Mouse (Mus musculus) kidney, postnatal 36 days (tissue): Measurements from ENCODE around the gene Slc46a1.

Source experiments
- DNase-seq, 2 experiments: peaks; one replicate each; pipeline ENCODE4 v3.0.0; 2021 to 2022; ENCODE audit warnings: mixed read lengths in 2 of 2

Gene Slc46a1

DNA sequence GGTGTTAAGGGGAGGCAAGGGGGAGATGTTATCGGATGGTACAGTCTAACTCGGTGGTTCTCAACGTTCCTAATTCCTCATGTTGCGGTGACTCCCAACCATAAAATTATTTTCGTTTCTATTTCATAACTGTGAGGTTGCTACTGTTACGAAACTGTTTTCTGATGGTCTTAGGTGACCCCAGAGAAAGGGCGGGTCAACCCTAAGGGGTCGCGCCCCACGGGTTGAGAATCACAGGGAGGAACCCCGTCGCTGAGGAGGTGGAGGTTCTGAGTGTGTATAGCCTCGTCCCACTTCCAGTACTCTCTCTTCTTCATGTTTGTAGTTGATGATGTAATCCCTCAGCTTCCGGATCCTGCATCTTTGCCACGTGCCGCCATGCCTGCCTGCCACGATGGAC lies 6.8 kb upstream of the Slc46a1 start:
- no peak for DNase-seq

DNA sequence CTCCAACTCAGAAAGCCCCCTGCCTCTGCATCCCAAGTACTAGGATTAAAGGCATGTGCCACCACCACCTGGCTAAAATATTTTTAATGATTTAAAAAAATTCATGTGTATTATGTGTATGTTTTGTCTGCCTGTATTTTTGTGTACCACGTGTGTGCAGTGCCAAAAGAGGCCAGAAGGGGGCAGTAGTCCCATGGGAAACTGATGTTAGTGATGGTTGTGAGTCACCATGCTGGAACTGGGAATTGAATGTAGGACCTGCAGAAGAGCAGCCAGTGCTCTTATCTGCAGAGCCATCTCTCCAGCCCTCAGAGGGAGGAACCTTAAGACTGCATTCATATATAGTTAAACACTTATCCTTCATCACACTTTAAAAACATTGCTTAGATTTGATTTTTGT lies 3.6 kb upstream of the Slc46a1 start:
- DNase-seq, result no peak

DNA sequence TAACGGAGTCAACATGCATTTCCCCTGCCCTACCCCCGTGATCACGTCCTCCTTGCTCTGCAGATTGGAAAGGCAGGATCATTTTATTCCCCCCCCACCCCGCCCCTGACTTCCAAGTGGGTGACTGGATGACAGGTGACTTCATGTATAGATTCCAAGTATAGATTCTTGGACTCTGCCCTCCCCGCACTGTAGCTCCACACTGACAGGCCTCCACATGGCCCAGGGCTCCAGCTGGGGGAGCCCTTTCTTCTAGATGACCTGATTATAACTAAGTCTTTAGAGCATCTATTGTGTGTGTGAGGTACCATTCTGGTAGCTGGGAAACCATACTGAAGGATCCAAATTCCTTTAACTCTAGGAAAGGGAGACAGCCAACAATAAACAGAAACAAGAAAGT lies 2.8 kb upstream of the Slc46a1 start:
- DNase-seq, result no peak

GRCm38 (mm10) chr11:78463286-78464036 lies 2.0 kb upstream of the Slc46a1 start:
- no peak for DNase-seq

GRCm38 (mm10) chr11:78465116-78465515 lies 381 bp upstream of the Slc46a1 start:
- no peak for DNase-seq

DNA sequence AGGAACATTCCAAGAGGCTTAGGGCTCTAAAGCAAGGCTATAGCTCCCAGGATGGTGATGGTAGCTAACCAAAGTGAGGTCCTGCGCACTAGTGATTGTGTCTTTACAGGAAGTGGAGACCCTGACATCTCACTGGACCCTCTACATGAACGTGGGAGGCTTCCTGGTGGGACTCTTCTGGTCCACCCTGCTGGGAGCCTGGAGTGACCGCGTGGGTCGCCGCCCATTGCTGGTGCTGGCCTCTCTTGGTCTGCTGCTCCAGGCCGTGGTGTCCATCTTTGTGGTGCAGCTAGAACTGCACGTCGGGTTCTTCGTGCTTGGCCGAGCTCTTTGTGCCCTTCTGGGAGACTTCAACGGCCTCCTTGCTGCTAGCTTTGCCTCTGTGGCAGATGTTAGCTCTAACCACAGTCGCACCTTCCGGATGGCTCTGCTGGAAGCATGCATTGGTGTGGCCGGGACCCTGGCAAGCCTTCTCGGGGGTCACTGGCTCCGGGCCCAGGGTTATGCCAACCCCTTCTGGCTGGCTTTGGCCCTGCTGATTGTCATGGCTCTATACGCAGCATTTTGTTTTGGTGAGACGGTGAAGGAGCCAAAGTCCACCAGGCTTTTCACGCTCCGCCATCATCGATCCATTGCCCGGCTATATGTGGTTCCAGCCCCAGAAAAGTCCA lies 880 bp downstream of the Slc46a1 start:
- DNase-seq, result peak in 1 of 2 experiments; percentile 18

DNA sequence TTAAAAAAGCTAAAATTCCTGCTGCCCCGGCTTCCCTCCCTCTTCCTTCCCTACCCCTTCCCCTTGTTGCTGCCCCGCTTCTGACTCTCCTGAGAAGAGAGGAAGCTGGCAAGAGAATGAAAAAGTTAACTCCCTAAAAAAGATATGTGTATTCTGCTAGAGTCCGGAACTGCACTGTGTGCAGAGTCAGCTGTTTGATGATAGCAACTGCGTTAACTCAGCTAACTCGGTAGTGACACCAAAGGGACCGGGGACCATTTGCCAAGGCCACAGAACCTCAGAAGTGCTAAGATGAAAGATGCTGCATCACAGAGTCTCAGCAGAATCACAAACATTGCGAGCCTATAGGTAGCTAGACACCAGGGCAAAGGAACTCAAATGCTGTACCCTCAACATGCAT lies 2.0 kb downstream of the Slc46a1 start:
- DNase-seq, result no peak

DNA sequence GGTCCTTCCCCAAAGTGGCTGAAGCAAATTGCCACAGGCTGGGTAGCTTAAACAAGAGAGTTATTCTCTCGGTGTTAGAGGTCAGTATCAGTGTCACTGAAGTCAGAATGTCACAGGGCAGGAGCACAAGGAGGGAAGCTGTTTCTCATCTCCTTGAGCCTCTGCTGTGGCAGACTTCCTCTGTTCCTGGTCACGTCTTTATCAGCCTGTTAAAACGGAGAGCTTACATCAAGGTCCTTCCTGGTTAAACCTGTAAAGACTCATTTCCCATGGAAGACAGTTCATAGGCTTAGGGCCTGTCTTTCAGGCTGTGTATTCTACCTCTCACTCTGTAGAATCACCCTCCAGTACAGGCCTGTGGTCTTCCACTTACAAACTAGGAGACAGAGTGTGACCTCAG lies 2.4 kb downstream of the Slc46a1 start:
- no peak for DNase-seq

DNA sequence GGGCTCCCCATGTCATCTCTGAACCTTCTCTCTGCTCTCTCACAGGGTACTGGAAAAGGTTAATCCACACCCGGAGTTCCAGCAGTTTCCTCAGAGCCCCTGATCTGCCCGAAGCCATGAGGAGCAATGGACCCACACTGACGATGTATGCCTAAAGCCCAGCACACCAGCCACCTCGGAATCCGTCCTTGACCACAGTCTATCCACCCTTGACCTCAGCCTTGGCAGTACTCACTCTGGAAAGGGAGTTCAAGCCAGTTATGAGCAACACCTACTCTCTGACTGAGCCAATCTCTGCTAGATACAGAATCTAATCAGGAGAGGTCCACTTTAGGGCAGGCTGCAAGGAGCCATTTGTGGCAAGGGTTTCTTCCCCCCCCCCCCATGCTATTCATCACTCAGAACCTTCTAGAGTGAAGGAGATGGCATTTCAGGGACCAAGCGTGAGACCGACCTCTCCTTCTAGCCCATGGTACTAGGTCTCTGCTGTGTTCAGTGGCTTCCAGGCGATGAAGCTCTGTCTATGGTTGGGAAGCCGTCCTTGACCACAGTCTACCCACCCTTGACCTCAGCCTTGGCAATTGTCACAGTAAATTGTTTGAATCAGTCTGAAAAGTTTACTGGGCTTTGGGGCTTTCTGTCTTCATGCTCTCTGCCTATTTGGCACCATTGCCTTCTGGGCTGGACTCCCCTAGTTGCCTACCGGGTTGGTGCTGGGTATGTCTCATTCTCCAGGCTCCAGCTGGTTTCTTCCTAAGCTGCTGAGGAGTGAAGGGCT lies 6.0 kb downstream of the Slc46a1 start:
- DNase-seq, result no peak

GRCm38 (mm10) chr11:78475289-78475688 lies 9.8 kb downstream of the Slc46a1 start:
- no peak for DNase-seq

DNA sequence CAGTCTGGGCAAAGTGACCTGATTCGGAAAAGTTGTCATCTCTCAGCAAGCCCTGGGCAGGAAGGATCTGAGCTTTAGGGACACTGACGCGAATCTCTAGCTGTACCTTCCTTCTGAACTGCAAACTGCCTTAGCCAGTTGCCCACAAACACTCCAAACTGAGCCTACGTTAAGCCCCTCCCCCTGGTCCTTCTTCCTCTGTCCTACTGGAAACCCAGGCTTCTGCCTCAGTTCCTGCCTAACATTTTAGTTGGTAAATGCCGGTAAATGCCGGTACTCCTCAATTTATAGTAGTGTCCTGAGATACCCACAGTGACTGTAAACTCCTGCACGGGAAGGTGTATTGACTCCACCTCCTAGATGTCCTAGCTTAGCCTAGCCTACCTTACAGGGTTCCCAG lies 18.1 kb downstream of the Slc46a1 start:
- no peak for DNase-seq

DNA sequence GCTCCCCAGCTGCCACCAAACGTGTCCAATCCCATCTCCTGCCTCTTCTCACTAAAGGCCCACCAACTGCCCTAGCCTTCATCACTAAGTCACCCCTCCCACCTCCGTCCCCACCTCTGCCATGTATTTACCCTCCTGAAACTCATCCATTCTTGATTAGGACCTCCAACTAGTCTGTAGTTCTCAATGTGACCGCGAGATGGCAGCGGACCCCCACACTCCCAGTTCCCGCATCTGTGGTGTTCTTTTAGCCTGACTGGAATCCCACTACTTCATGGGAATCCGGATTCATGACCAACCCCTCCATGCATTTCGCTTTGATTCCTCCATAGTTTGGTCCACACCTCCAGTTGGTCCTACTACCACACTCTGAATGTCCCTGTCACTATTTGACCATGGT lies 22.7 kb downstream of the Slc46a1 start:
- DNase-seq, result peak; percentile 62 to 85

- DNase-seq, result peak in 1 of 2 experiments; percentile 61
These were observed 25.3 kb downstream of the Slc46a1 start for GRCm38 (mm10) chr11:78490781-78491241.

DNA sequence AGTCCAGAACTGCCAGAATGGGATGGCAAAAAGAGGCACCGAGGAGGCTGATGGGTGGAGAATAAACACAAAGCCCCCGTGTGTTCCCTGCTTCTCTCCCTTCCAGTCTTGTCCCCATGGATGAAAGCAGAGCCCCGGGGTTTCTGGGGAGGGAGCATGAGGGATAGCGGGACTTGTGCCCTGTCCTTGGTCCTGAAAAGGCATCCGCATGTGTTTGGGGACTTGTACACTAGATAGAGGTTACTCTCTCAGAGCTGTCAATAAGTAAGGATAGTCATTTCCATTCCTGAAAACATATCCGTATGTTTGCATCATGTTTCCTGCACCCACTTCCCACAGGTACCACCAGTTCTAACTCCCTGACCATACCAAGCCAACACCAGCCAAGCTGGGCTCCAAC lies 30.4 kb downstream of the Slc46a1 start:
- peak in 1 of 2 experiments; percentile 66 for DNase-seq

GRCm38 (mm10) chr11:78497071-78497541 lies 31.6 kb downstream of the Slc46a1 start:
- DNase-seq, result peak in 1 of 2 experiments; percentile 36

GRCm38 (mm10) chr11:78497544-78498522 lies 32.3 kb downstream of the Slc46a1 start, which contains the start of gene Sarm1:
Sarm1 (minus strand) TSS chr11:78497754.
- DNase-seq, result peak; percentile 93 to 97

DNA sequence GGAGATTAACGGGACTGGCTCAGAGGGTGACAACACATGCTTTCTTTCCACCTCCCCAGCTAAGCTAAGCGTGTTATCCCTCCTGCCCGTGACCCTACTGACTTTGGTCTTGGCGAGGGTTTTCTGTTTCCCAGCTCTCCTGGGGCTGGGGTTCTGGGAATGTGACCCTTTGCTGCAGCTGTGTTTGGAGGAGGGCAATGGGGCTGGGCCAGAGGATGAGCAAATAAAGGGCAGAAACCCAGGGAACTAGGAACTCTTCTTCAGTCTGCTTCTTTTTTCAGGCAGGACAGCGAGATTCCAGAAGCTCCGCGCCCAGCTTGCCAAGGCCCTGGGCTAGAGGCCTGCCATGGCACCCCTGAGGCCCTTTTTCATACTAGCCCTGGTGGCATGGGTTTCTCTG lies 33.5 kb downstream of the Slc46a1 start, which contains the start of gene Vtn:
Gene Vtn (plus strand): TSS at position 88 of the 400 bp plus-strand sequence.
- DNase-seq, result no peak

GRCm38 (mm10) chr11:78499543-78499942 lies 34.0 kb downstream of the Slc46a1 start:
- no peak for DNase-seq

- no peak for DNase-seq
These were observed 35.2 kb downstream of the Slc46a1 start for GRCm38 (mm10) chr11:78500623-78501202.

DNA sequence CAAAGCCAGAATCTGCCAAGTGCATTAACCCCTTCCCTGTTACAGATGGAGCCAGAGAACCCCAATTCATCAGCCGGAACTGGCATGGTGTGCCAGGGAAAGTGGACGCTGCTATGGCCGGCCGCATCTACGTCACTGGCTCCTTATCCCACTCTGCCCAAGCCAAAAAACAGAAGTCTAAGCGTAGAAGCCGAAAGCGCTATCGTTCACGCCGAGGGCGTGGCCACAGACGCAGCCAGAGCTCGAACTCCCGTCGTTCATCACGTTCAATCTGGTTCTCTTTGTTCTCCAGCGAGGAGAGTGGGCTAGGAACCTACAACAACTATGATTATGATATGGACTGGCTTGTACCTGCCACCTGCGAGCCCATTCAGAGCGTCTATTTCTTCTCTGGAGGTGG lies 36.0 kb downstream of the Slc46a1 start:
- no peak for DNase-seq

- no peak for DNase-seq
These were observed 37.6 kb downstream of the Slc46a1 start, which contains the start of gene Sebox for GRCm38 (mm10) chr11:78502909-78503650. Sebox (plus strand) TSS chr11:78503447.
